Mouse (Mus musculus) cerebellum, adult 8-10 months (tissue): ENCODE data around the gene Hsp90aa1.
"Not testable (repeated sequence)": the region's sequence is repeated elsewhere in the genome, so short reads cannot be mapped to it uniquely, and the experiment has no call there.

ENCODE experiments used
- DNase-seq: peaks from one replicate; pipeline ENCODE4 v3.0.0; 2022

The Hsp90aa1 gene

GRCm38 (mm10) chr12:110698080-110698479 is 4.4 kb downstream of the Hsp90aa1 start:
- DNase-seq: no peak

- DNase-seq: no peak
Measured at GRCm38 (mm10) chr12:110697457-110697856, 5.1 kb downstream of the Hsp90aa1 start.

GRCm38 (mm10) chr12:110696975-110697400 is 5.5 kb downstream of the Hsp90aa1 start:
- peak; percentile 30 for DNase-seq

DNA sequence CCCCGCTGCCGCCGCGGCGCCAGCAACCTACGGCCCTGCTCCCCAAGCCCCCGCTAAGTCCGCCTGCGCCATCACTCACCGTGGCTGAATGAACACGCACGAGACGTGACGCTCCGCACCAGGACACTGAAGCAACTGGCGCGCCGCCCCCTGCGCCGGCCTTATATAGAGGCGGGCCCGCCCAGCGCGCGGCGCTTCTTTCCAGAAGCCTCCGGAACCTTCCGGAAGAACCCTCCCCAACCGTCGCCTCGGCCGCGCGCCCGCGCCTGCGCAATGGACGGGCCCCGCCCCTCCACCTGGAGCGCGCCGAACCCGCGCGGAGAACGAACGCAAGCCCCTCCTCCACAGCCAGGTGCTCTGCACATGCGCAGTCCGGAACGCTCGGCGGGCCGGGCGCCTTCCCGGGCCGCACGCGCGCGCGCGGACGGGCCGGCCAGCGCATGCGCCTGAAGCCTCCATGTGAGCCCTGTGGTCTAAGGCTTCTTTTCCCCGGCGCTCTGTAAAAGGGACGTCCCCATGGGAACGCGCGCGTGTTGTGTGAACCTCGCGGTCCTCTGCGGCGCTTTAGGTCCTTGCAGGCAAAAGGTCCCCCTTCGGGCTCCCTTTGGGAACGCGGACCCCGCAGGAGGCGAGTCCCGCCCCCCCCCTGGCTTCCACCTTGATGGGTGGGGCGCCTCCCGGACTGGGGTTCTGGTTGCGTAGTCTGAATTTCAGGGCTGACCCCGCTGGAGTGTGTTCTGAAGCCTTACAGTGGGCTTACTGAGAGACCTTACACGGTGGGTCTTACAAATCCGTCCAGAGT is 6.2 kb downstream of the Hsp90aa1 start:
- peak; percentile 98 for DNase-seq

DNA sequence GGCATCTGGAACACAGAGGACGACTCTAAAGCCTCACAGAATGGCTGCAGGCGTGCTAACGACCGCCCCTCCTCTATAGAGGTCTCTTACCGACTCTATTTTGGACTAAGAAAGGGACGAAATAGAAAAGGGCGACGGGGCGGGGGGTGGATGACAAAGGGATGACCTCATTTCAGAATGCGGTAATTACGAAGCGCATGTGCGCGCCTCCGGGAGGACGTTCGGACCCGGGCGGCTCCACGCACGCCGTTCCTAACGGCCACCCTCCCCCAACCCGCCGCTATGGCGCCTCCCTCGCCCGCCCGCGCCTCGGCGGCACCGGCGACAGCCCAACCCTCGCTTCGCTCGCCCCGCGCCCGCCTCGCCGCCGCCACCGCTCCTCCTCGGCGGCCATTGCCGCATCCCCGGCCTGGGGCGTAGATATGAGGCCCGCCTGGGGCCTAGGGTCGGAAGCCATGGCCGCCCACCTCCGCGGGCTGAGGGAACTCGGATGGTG is 6.8 kb downstream of the Hsp90aa1 start:
- peak; percentile 69 for DNase-seq

DNA sequence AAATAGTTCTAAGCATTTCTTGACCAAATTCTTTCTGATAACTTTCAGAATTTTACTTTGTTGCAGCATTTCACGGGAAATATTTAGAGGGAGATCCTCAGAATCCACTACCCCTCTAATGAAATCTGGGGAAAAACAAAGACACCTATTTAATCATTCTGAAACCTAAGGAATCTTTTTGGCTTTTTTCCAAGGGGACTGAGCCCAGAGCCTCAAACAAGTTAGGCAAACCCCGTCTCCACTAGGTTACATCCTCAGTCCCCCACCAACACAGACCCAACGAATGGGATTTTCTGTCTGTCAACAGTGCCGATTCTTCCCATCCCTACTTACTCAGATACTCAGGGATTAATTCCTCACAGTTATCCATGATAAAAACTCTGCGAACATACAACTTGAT is 9.2 kb downstream of the Hsp90aa1 start:
- not testable (repeated sequence) for DNase-seq

DNA sequence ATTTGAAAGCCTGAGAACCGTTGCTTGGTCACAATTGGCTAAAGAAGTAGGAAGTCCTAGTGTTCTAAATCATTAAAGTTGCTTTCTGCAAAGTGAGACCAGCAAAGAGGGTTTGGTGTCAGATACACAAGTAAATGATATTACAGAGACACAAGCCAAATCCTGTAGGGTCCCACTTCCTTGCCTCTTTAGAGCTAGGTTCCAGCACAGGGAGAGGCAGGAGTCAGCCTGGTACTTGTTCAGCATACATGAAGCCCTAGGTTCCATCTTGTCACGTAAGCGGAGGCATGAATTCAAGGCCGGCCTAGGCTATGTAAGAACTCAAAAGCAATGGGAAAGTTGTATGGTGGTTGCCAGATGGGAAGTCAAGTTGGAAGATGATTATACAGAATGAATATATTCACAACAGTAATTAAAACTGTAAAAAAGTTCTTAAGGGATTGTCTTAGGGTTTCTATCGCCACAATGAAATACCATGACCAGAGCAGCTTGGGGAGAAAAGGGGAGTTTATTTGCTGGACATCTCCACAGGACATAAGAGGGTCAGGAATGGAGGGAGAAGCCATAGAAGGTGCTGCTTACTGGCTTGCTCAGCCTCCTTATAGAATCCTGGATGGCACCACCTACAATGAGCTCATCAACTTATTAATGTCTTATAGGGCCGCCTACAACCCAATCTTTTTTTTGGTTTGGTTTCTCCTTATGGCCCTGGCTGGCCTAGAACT is 12.4 kb downstream of the Hsp90aa1 start:
- DNase-seq: no peak

DNA sequence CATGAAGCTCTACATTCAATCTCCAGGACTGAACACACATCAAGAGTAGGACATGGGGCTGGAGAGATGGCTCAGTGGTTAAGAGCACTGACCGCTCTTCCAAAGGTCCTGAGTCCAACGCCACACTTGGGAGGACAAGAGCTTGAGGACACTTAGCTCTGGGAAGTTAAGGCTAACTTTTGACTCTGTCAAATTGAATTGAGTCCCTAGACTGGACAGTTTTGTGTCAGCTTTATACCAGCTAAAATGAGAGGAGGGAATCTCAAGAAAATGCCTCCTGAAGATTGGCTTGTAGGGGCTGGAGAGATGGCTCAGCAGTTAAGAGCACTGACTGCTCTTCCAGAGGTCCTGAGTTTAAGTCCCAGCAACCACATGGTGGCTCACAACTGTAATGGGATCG is 13.6 kb downstream of the Hsp90aa1 start:
- DNase-seq: not testable (repeated sequence)

GRCm38 (mm10) chr12:110687894-110688734 is 14.4 kb downstream of the Hsp90aa1 start:
- DNase-seq: no peak

- no peak for DNase-seq
Measured at GRCm38 (mm10) chr12:110683580-110683979, 18.9 kb downstream of the Hsp90aa1 start.

DNA sequence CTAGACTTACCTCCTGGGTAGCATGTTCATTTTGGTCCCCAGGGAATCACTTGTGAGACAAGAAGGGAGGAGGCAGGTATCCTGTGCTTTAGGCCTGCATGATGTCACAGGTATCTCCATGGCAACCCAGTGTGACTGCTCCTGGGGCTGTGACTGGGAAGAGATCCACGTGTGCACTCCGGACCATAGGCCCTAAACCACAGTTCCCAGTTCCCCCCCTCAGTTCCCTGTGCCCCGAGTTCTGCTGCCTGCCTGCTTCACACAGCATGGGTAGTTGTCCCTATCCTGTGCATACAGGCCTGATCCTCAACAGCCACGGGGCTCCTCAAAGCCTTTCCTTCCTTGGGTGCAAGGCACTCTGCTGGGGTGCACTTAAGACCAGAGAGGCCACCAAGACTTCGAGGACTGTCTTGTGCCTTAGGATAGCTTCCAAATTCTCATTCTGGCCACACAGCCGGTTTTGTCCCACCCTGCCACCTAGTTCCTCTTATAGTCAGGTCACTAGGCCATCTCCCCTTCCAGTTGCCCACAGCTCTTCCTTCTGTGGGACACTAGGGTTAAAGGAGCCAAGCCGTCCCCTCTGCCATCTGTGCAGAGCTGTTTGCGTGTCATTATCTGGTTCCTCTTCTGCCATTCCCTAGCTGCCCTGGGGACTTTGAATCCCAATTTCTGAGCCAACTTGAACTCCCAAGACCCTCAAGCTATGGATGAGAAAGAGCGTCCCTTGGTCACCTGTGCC is 19.8 kb downstream of the Hsp90aa1 start, which contains the start of gene 1700001K19Rik:
1700001K19Rik (minus strand) TSS at position 59 of the 739 bp plus-strand sequence.
- DNase-seq: no peak

DNA sequence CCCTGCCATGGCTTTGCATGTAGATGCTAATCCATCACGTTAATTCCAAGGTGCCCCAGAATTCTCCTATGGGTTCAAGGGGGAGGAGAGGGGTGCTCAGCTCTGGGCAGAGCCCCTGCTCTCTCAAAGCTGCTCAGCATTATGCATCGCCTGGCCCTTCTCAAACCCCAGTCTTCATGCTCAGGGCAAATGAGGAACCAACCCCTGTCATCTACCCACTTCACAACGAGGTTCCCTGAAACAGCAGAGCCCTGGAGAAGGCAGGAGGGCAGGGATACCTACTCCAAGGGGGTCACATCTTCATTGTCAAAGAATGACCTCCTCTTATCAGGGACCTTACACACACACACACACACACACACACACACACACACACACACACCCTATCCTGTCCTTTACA is 20.6 kb downstream of the Hsp90aa1 start:
- DNase-seq: no peak

GRCm38 (mm10) chr12:110681191-110681590 is 21.3 kb downstream of the Hsp90aa1 start:
- DNase-seq: no peak

DNA sequence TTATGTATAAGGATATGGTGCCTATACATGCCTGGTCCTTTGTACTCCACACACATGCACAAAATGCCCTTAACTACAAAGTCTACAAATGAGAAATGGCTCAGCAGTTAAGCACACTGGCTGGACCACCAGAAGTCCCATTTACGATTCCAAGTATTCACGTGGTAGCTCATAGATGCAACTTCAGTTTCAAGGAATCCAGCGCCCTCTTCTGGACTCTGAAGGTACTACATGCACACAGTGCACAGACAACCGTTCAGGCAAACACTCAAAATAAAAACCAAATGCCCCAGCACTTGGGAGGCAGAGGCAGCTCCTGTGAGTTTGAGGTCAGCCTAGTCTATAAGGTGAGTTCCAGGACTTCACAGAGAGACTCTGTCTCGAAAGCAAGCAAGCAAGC is 28.3 kb downstream of the Hsp90aa1 start:
- no peak for DNase-seq

DNA sequence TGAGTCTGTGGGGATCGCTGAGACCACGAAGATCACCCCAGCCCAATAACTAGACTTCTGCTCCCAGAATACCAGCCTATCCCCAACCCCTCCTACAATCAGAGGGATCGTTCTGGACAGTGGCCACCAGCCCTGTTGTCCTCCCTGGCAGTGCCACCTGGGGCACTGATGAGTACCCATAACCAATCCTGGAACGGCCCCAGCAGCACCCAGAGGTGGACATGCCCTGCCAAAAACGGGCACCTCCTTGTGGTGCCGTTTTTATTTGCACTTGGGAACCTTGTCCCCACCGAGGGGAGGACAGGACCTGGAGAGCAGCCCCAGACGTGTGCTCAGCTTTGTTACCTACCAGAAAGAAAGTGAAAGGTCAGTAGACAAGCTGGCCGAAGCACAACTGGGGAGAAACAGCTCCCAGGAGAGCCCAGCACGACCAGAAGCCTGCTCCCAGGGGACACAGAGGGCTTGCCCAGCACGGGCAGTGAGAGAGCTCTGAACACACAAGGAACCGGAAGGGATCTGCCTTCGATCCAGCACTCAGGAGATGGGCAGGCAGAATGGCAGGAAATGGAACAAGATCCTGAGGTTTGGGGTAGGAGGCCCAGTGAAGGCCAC is 35.0 kb downstream of the Hsp90aa1 start:
- DNase-seq: no peak

- DNase-seq: peak; percentile 13
Measured at GRCm38 (mm10) chr12:110661746-110662145, 40.8 kb downstream of the Hsp90aa1 start.

GRCm38 (mm10) chr12:110651464-110651863 is 51.1 kb downstream of the Hsp90aa1 start:
- DNase-seq: no peak

GRCm38 (mm10) chr12:110650241-110650641 is 52.3 kb downstream of the Hsp90aa1 start:
- DNase-seq: no peak
